Mouse (Mus musculus) limb, embryonic 13.5 days (tissue): ENCODE results near the gene Trit1. TPM values are rescaled to one million over a fixed set of nuclear protein-coding genes. Genes with fewer than 3 reads are reported as not detected.

Experiments used
- ATAC-seq: fragments of 200-750 bp; cut with Nextera tagmentation; 2 replicates; pipeline ENCODE4 v1.8.0; 2017; ENCODE audit warnings: low read depth, moderate number of reproducible peaks, moderate TSS enrichment; ENCODE audit not compliant: low FRiP score
- H3K27ac ChIP-seq: fragments of 300-500 bp; sonication (generic); 2 replicates; pipeline ENCODE4 v1.5.1; 2015; ENCODE audit warnings: inconsistent platforms, mild to moderate bottlenecking, moderate library complexity
- H3K27me3 ChIP-seq: fragments of 300-500 bp; sonication (generic); 2 replicates; pipeline ENCODE4 v1.6.1; 2015; ENCODE audit warnings: mild to moderate bottlenecking, inconsistent platforms
- H3K36me3 ChIP-seq: fragments of 300-500 bp; sonication (generic); 2 replicates; pipeline ENCODE4 v1.6.1; 2015; ENCODE audit warnings: inconsistent platforms, mild to moderate bottlenecking, moderate library complexity
- H3K4me1 ChIP-seq: fragments of 300-500 bp; sonication (generic); 2 replicates; pipeline ENCODE4 v1.6.1; 2015; ENCODE audit warnings: inconsistent platforms
- H3K4me2 ChIP-seq: fragments of 300-500 bp; sonication (generic); replicated peaks from 2 replicates; pipeline ENCODE4 v1.6.1; 2015; ENCODE audit warnings: inconsistent platforms, mild to moderate bottlenecking, moderate library complexity
- H3K4me3 ChIP-seq: fragments of 300-500 bp; sonication (generic); 2 replicates; pipeline ENCODE4 v1.5.1; 2015; ENCODE audit warnings: moderate library complexity, mild to moderate bottlenecking, inconsistent platforms
- H3K9ac ChIP-seq: fragments of 300-500 bp; sonication (generic); 2 replicates; pipeline ENCODE4 v1.6.1; 2015; ENCODE audit warnings: mild to moderate bottlenecking, inconsistent platforms
- H3K9me3 ChIP-seq: fragments of 300-500 bp; sonication (generic); 2 replicates; pipeline ENCODE4 v1.6.1; 2016; ENCODE audit warnings: inconsistent platforms
- WGBS: fragments of 180-500 bp; shearing (Covaris S2); methylation state at CpG from one replicate; pipeline ENCODE4 v1.1.7; 2015; 5-methylcytosine and 5-hydroxymethylcytosine counted together
- polyA plus RNA-seq: library from polyadenylated mRNA; unstranded; fragments of >200 nt; fragmentation: Nextera tagmentation; extraction: Ambion mirVana; gene quantifications from 2 replicates; pipeline ENCODE4 v1.2.1, GENCODE M21; 2015

Trit1 gene
- polyA plus RNA-seq, 1 experiment from 2014 or later, result 19.1 TPM

DNA sequence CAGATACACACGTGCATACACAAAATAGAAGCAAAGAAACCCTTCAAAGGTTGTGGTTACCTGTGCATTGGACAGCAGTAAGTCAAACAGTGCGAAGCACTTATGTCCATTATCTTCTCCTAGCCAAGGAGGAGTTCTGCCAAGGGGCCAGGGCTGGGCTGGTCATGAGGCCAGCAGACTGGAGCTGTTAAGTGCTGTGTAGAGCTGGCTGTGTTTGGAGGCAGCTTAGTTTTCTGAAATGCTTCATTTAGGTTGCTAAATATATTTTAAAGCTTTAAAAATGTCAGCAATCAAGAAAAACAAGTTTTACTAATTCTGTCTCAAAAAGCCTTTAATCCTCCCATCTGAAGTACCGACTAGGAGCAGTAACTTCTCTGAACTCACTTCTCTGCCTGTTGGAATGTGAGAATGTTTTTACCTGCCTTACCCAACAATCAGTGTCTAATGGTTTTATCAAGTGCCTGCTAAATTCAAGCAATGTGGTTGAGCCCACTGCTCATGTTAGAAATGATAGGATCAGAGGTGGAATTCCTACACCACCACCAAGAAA, 40.2 kb downstream of the Trit1 start:
- H3K36me3 ChIP-seq, result peaks cover 54% of the 10 kb centered on the region
- H3K4me2 ChIP-seq, result no peak overlapping the region

DNA sequence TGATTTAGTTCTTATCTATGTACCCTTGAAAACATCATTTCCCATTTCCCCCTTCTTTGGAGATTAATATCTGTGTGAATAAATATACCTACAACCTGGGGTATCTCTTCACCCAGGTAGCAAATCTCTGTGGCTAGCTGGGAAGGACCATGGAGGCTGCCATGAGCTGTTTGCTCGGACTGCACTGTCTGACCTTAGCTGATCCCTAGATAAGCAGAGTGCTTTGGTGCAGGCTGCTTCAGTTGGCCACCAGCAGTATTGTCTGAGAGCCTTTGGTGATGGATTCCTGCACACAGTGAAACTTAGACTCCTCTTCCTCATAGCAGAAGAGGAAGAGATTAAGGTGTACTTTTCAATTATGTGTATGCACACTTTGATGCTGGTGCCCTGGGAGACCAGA, 41.6 kb downstream of the Trit1 start:
- H3K27ac ChIP-seq, result no peak overlapping the region
- no peaks in the 10 kb centered on the region for H3K9me3 ChIP-seq
- no peak for ATAC-seq
- H3K36me3 ChIP-seq, result peaks cover 41% of the 10 kb centered on the region
- H3K4me2 ChIP-seq, result no peak overlapping the region
- H3K27me3 ChIP-seq, result no peaks in the 10 kb centered on the region
- no peak overlapping the region for H3K4me3 ChIP-seq
- H3K9ac ChIP-seq, result no peak overlapping the region
- no peaks in the 10 kb centered on the region for H3K4me1 ChIP-seq
- WGBS, result 61% methylated on average over 1 of the region's 1 CpGs

More for the DNA sequence above, 40.2 kb downstream of the Trit1 start:
- H3K9ac ChIP-seq, result no peak overlapping the region
- H3K9me3 ChIP-seq, result no peaks in the 10 kb centered on the region
- H3K27me3 ChIP-seq, result no peaks in the 10 kb centered on the region
- no peak overlapping the region for H3K27ac ChIP-seq
- H3K4me3 ChIP-seq, result no peak overlapping the region
- 0 out of 2 replicates have a peak, but pooled peaks cover under 1% of the 10 kb centered on the region for H3K4me1 ChIP-seq
- whole genome bisulfite sequencing, result 80% methylated on average over 3 of the region's 3 CpGs
- no peak for ATAC-seq

DNA sequence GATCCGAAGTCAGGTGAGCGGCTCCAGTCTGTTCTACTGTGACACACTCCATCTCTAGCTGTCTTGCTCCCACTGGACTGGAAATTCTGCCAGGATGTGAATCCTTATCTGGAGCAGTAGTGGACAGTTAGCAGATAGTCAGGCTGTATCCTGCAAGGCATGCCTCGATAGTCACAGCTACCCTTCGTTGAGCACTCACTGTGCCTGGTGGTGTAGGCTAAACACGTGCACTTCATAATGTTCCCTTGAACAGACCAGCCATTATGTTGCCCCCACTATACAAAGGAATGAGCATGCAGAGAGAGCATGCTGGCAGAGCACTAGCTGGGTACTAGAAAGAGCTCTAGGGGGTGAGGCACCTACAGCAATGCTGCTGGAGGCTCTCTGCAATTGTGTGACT, 45.3 kb downstream of the Trit1 start:
- Histone ChIP-seq H3K4me3 (no peak overlapping the region), H3K9me3 (no peaks in the 10 kb centered on the region), H3K4me1 (no peaks in the 10 kb centered on the region), H3K27me3 (no peaks in the 10 kb centered on the region), H3K9ac (no peak overlapping the region), H3K27ac (no peak overlapping the region), H3K36me3 (peaks cover 5% of the 10 kb centered on the region; the same call in 1 of the 2 replicates), H3K4me2 (no peak overlapping the region)
- no peak for ATAC-seq
- WGBS, result 78% methylated on average over 5 of the region's 5 CpGs

DNA sequence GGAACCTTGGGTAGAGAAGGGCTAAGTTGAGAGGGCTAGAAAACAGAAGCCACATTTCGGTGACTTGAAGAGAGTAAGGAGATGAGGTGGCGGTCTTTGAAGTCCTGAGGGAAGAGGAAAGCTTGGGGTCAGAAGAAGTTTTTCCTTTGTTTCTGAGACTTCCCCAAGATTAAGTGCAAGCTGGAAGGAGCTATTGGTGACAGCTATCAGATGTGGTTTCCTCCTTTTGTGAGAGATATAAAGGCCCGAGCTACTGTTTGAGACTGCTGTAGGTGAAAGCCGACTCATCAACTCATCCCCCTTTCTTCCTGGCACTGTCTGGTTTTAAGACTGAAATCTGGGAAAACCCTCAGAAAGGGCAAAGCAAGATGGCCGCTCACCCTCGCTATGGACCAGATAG, 52.2 kb downstream of the Trit1 start:
- WGBS, result 79% methylated on average over 6 of the region's 6 CpGs
- H3K36me3 ChIP-seq, result no peaks in the 10 kb centered on the region
- no peaks in the 10 kb centered on the region for H3K9me3 ChIP-seq
- H3K27me3 ChIP-seq, result peaks cover 7% of the 10 kb centered on the region; the same call in 1 of the 2 replicates
- H3K4me2 ChIP-seq, result no peak overlapping the region
- no peak overlapping the region for H3K4me3 ChIP-seq
- H3K4me1 ChIP-seq, result no peaks in the 10 kb centered on the region
- ATAC-seq, result no peak
- no peak overlapping the region for H3K27ac ChIP-seq
- H3K9ac ChIP-seq, result no peak overlapping the region

DNA sequence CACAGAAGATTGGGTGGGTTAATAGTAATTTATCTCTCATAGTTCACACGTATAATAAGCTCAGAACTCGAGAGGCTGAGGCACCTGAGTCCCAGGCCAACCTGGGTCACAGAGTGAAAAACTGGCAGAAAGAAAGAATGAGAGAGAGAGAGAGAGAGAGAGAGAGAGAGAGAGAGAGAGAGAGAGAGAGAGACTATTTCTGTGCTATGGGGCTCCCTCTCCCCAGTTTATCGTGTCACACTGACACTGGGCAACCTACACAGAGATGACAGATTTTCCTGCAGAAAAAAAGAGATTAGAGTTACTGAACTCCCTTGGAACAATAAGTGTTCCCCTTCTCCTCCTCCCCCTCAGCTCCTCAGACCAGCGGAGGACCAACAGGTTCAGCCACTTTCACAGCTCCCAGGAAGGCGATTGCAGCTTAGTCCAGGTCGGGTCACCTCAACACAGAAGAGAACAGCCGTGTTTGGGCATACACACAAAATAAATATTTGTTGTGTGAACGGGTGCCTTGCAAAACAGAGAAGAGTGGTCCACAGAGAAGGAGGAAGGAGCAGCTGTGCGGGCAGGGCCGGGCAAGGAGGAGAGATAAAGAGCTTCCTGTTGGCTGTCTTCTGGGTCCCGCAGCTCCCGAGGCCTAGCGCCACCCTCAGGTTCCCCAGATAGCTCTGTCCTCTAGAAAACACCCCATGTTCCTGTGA, 55.0 kb downstream of the Trit1 start:
- no peaks in the 10 kb centered on the region for H3K4me1 ChIP-seq
- no peak overlapping the region for H3K27ac ChIP-seq
- no peak overlapping the region for H3K4me3 ChIP-seq
- no peak for ATAC-seq
- no peaks in the 10 kb centered on the region for H3K9me3 ChIP-seq
- H3K9ac ChIP-seq, result 0 out of 2 replicates have a peak overlapping the region, but pooled peaks have one; percentile 8
- WGBS, result 12% methylated on average over 13 of the region's 13 CpGs
- H3K4me2 ChIP-seq, result peak overlapping the region; percentile 41
- peaks cover 7% of the 10 kb centered on the region; the same call in 1 of the 2 replicates for H3K27me3 ChIP-seq
- no peaks in the 10 kb centered on the region for H3K36me3 ChIP-seq

DNA sequence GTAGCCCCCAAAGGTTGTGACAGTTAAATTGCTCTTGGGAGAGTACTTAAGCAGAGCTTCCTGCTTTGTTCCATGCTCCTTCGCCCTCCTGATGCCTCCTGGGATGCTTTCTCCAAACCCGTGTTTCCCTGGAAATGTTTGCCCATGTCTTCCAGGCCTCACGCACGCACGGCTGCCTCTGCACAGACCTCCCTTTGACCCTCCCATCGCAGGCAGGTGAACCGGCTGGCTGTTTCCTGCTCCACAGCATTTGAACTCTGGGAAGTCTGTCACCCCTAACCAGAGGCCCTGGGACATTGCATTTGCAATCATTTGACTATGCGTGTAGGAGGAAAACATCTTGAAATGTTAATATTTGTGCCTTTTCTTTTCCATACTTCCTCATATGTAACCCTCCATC, 60.5 kb downstream of the Trit1 start:
- Histone ChIP-seq H3K27me3 (no peaks in the 10 kb centered on the region; the same call in 1 of the 2 replicates), H3K27ac (no peak overlapping the region), H3K4me3 (no peak overlapping the region), H3K36me3 (no peaks in the 10 kb centered on the region), H3K9ac (no peak overlapping the region; the same call in 1 of the 2 replicates), H3K9me3 (peaks cover 4% of the 10 kb centered on the region; the same call in 1 of the 2 replicates), H3K4me1 (0 out of 2 replicates have a peak, but pooled peaks cover 4% of the 10 kb centered on the region), H3K4me2 (no peak overlapping the region)
- no peak for ATAC-seq
- 65% methylated on average over 8 of the region's 8 CpGs for WGBS

DNA sequence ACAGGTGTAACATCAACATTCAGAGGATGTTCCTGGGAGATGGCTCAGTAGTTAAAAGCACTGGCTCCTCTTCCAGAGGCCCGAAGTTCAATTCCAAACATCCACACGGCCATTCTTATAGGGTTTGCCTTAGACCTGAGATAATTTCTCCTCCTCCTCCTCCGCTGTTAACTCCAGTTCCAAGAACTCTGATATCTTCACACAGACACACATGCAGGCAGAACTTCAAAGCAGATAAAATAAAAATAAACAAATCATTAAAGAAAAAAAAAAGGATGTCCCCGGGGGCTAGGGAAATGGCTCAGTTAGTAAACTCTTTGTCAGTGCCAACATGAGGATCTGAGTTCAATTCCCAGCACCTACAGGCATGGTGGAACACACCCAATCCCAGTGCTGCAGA, 61.8 kb downstream of the Trit1 start:
- no peaks in the 10 kb centered on the region for H3K36me3 ChIP-seq
- peaks cover 4% of the 10 kb centered on the region; the same call in 1 of the 2 replicates for H3K9me3 ChIP-seq
- no peak overlapping the region for H3K9ac ChIP-seq
- 0 out of 2 replicates have a peak, but pooled peaks cover 4% of the 10 kb centered on the region for H3K4me1 ChIP-seq
- H3K27ac ChIP-seq, result no peak overlapping the region
- H3K27me3 ChIP-seq, result no peaks in the 10 kb centered on the region; the same call in 1 of the 2 replicates
- H3K4me3 ChIP-seq, result no peak overlapping the region
- WGBS, result 82% methylated on average over 4 of the region's 4 CpGs
- no peak overlapping the region for H3K4me2 ChIP-seq
- ATAC-seq, result no peak

DNA sequence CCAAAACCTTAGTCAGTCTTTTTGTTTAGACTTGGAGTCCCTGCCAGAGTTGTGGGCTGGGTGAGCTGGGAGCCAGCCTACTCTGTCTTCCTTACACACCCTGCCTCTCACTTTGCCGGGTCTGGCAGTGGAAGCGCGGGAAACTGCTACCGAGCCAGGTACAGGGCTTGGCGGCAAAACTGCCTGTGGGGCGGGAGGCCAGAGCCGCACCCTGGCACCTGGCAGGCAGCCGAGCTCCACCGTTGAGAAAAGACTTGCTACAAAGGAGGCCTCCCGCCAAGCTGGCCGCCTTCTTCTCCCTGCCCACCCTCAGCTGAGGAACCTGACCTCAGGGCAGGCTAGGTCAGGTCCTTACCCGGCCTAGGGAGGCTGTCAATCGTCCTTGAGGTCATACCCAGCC, 64.4 kb downstream of the Trit1 start:
- Histone ChIP-seq H3K9ac (no peak overlapping the region), H3K27ac (no peak overlapping the region), H3K4me3 (no peak overlapping the region), H3K4me1 (0 out of 2 replicates have a peak, but pooled peaks cover 4% of the 10 kb centered on the region), H3K4me2 (no peak overlapping the region), H3K9me3 (peaks cover 4% of the 10 kb centered on the region; the same call in 1 of the 2 replicates), H3K27me3 (no peaks in the 10 kb centered on the region; the same call in 1 of the 2 replicates), H3K36me3 (no peaks in the 10 kb centered on the region)
- no peak for ATAC-seq
- WGBS, result 36% methylated on average over 13 of the region's 13 CpGs

DNA sequence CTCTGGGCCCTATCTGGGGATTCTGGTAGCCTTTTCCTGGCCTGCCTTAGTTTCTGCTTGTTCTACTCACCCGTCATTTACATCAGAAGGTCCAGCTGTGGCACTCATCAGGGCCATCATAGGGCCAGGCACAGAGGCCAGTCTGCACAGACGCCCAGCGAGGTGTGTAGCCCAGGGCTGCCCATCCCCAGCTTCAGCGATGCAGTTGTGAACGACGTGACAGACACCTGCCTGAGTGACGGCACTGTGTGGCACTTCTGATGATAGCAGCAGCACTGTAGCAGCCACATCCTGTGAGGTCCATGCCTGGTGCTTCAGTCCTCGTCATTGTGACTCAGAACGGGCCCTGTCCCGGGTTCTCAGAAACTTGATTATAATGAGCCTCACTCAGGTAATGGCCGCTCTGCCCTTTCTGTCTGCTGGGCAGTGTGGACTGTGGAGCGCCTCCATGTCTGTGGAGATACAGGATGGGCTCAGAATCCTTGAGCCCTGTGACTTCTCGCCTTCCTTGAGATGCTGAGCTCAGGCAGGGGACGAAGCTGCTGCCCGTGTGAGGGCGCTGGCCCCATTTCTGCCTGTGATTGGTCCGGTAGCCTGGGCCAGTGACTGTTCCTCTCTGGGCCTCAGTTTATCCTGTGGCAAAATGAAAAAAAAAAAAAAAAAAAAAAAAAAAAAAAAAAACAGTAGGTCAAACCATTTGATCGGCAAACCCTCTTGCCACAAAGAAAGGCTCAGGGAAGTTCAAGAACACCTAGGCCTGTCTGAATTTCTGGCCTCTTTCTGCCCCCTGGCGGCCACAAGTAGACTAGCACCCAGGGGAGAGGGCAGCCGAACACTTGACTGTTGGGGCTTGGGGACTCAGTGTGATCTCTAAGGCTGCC, 66.1 kb downstream of the Trit1 start:
- no peak overlapping the region for H3K9ac ChIP-seq
- H3K4me3 ChIP-seq, result no peak overlapping the region
- H3K27ac ChIP-seq, result no peak overlapping the region
- WGBS, result 73% methylated on average over 20 of the region's 20 CpGs
- peaks cover 2% of the 10 kb centered on the region; the same call in 1 of the 2 replicates for H3K9me3 ChIP-seq
- no peak overlapping the region for H3K4me2 ChIP-seq
- H3K27me3 ChIP-seq, result no peaks in the 10 kb centered on the region; the same call in 1 of the 2 replicates
- ATAC-seq, result peak; percentile 48
- H3K4me1 ChIP-seq, result 0 out of 2 replicates have a peak, but pooled peaks cover 4% of the 10 kb centered on the region
- no peaks in the 10 kb centered on the region for H3K36me3 ChIP-seq

DNA sequence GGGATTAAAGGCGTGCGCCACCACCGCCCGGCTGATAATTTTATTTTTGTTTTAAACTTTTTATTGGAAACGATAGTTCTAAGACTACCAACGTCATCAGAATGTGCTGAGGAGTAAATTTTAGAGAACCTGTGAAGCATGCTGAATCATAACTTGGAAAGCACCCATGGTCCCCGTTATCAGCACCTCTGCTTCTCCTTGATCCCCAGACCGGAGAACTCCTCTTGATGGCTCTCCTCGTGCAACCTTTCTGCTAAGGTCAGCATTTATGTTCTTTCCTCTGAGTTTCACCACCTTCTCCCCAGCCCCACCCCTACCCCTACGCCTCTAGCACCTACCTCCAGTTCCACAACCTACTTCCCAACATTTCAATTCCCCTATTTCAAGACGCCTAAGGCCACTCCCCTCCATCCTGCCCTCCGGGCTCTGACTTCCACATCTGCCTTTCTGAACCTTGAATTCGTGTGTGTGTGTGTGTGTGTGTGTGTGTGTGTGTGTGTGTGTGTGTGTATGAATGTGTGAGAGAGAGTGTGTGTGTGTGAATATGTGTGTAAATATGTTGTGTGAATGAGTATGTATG, 67.0 kb downstream of the Trit1 start:
- Histone ChIP-seq H3K36me3 (no peaks in the 10 kb centered on the region), H3K27me3 (no peaks in the 10 kb centered on the region; the same call in 1 of the 2 replicates), H3K4me3 (no peak overlapping the region), H3K4me2 (no peak overlapping the region), H3K27ac (no peak overlapping the region), H3K9ac (no peak overlapping the region), H3K9me3 (no peaks in the 10 kb centered on the region), H3K4me1 (0 out of 2 replicates have a peak, but pooled peaks cover 4% of the 10 kb centered on the region)
- ATAC-seq, result no peak
- WGBS, result 66% methylated on average over 13 of the region's 13 CpGs

DNA sequence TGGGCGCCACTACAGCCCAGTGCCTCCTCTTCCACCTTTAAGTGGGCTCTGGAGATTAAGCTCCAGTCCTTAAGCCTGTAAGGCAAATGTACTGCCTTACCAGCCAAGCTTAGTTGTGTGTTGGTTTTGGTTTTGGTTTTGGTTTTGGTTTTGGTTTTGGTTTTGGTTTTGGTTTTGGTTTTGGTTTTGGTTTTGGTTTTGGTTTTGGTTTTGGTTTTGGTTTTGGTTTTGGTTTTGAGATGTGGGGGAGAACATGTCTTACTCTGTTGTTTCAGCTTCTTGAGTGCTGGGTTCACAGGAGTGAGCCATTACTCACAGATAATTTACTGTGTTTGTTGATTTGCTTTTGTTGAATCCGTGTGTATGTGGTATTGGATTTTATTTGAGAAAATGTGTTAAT, 68.9 kb downstream of the Trit1 start:
- WGBS, result 75% methylated on average over 2 of the region's 2 CpGs
- Histone ChIP-seq H3K27me3 (no peaks in the 10 kb centered on the region; the same call in 1 of the 2 replicates), H3K9me3 (no peaks in the 10 kb centered on the region), H3K27ac (no peak overlapping the region), H3K36me3 (no peaks in the 10 kb centered on the region), H3K4me2 (no peak overlapping the region), H3K9ac (no peak overlapping the region), H3K4me1 (0 out of 2 replicates have a peak, but pooled peaks cover 4% of the 10 kb centered on the region), H3K4me3 (no peak overlapping the region)
- ATAC-seq, result no peak
